Mouse (Mus musculus) forebrain, embryonic 16.5 days (tissue): ENCODE measurements around the gene Trim14. TPM values are rescaled to one million over a fixed set of nuclear protein-coding genes. Genes with fewer than 3 reads are reported as not detected.

Experiments used
- ATAC-seq: fragments of 200-750 bp; cut with Nextera tagmentation; 2 replicates; pipeline ENCODE4 v1.8.0; 2017; ENCODE audit warnings: mild to moderate bottlenecking, moderate library complexity
- H3K27ac ChIP-seq: fragments of 300-500 bp; sonication (generic); 2 replicates; pipeline ENCODE4 v1.5.1; 2014; ENCODE audit warnings: low read length, control low read depth
- H3K27me3 ChIP-seq: fragments of 300-500 bp; sonication (generic); replicated peaks from 2 replicates; pipeline ENCODE4 v1.6.1; 2014; ENCODE audit warnings: low read length; ENCODE audit not compliant: control insufficient read depth, insufficient read depth
- H3K36me3 ChIP-seq: fragments of 300-500 bp; sonication (generic); 2 replicates; pipeline ENCODE4 v1.6.1; 2014; ENCODE audit not compliant: control insufficient read depth, insufficient read depth
- H3K4me1 ChIP-seq: fragments of 300-500 bp; sonication (generic); replicated peaks from 2 replicates; pipeline ENCODE4 v1.6.1; 2014; ENCODE audit warnings: low read length; ENCODE audit not compliant: control insufficient read depth, insufficient read depth
- H3K4me2 ChIP-seq: fragments of 300-500 bp; sonication (generic); 2 replicates; pipeline ENCODE4 v1.6.1; 2014; ENCODE audit warnings: mild to moderate bottlenecking, low read length, control low read depth
- H3K4me3 ChIP-seq: fragments of 300-500 bp; sonication (generic); replicated peaks from 2 replicates; pipeline ENCODE4 v1.5.1; 2014; ENCODE audit warnings: mild to moderate bottlenecking, low read length, control low read depth
- H3K9ac ChIP-seq: fragments of 300-500 bp; sonication (generic); replicated peaks from 2 replicates; pipeline ENCODE4 v1.6.1; 2014; ENCODE audit warnings: low read depth, low read length, control low read depth
- H3K9me3 ChIP-seq: fragments of 300-500 bp; sonication (generic); 2 replicates; pipeline ENCODE4 v1.6.1; 2016; ENCODE audit warnings: low read length; ENCODE audit not compliant: control insufficient read depth
- whole genome bisulfite sequencing: fragments of 180-500 bp; shearing (Covaris S2); extraction: QIAGEN DNeasy Blood & Tissue Kit; methylation state at CpG from one replicate; pipeline ENCODE4 v1.1.7; 2014; 5-methylcytosine and 5-hydroxymethylcytosine counted together
- polyA plus RNA-seq: library from polyadenylated mRNA; unstranded; fragments of >200 nt; fragmentation: Nextera tagmentation; extraction: Ambion mirVana; gene quantifications from 2 replicates; pipeline ENCODE4 v1.2.1, GENCODE M21; 2015

The Trim14 gene
- polyA plus RNA-seq, 1 experiment from 2014 or later = 0.85 TPM

DNA sequence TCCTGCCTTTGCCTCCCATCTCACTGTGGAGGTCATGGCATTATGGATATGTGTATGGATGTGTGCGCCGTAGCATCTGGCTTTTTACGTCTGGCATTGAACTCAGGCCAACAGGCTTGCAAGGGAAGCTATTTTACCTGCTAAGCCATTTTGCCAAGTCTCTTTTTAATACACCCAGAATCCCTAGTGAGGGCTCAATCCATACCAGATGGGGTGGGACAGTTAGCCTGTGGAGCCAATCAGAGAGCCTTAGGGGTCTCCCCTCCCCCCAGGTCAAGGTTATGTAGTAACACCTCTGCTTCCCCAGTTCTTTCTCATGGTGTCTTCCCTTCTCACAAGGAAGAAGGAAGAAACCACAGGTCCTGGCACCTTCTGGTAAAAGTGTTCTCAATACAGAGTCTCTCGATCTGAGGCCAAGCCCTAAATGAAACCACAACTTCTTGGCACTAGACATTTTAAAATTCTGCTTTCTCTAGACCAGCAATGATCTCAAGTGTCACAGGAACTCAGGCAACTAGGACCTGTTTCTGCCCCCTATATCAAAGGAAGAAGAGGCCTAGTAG lies 29.5 kb upstream of the Trim14 start:
- no peak overlapping the region for H3K4me3 ChIP-seq
- no peak overlapping the region for H3K9ac ChIP-seq
- H3K4me1 ChIP-seq = peaks cover 2% of the 10 kb centered on the region; the same call in 1 of the 2 replicates
- 88% methylated on average over 4 of the region's 4 CpGs for WGBS
- H3K4me2 ChIP-seq = no peak overlapping the region
- no peaks in the 10 kb centered on the region for H3K9me3 ChIP-seq
- H3K36me3 ChIP-seq = no peaks in the 10 kb centered on the region
- H3K27ac ChIP-seq = no peak overlapping the region
- no peaks in the 10 kb centered on the region for H3K27me3 ChIP-seq
- no peak for ATAC-seq

DNA sequence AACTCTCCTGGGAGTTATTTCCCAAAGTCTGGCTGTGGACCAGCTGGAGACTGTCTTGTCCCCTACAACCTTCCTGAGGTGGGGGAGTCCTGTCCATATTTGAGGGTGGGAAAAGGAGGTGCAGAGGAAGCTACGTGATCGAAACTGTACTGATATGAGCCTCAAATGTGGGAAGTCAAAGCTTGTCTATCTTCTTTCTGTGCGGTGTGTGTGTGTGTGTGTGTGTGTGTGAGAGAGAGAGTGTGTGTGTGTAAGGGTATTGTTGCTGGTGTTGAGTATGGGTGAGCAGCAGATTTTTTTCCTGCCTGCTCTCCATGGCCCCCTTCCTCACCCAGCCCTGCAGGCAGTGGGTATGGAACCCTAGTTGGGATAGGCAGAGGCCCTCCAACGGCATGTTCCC lies 28.3 kb upstream of the Trim14 start:
- no peak for ATAC-seq
- no peaks in the 10 kb centered on the region for H3K4me1 ChIP-seq
- H3K36me3 ChIP-seq = no peaks in the 10 kb centered on the region
- no peaks in the 10 kb centered on the region for H3K9me3 ChIP-seq
- H3K4me2 ChIP-seq = no peak overlapping the region
- WGBS = 92% methylated on average over 4 of the region's 4 CpGs
- H3K27me3 ChIP-seq = no peaks in the 10 kb centered on the region
- H3K9ac ChIP-seq = no peak overlapping the region
- H3K4me3 ChIP-seq = no peak overlapping the region
- H3K27ac ChIP-seq = no peak overlapping the region

DNA sequence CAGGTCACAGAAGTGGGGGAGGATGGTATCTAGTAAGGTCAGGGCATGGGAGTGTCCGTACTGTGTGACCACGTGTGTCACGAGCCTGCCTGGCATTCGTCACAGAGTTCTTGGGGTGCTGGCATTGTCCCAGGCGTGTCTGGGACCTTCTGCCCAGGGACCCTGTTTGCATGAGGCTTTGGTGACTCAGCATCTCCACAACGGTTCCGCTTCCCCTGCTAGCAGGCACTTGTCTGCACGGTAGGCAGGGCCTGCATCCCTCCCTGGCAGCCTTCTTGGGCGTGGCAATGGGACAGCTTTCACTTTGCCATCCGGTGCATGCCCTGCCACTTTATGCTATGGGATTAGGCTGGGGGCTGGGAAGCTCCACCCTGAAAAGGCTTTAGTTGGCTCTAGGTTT lies 27.9 kb upstream of the Trim14 start:
- no peak overlapping the region for H3K4me2 ChIP-seq
- H3K36me3 ChIP-seq = no peaks in the 10 kb centered on the region
- no peaks in the 10 kb centered on the region for H3K4me1 ChIP-seq
- H3K9ac ChIP-seq = no peak overlapping the region
- no peak for ATAC-seq
- H3K27me3 ChIP-seq = no peaks in the 10 kb centered on the region
- H3K9me3 ChIP-seq = no peaks in the 10 kb centered on the region
- H3K4me3 ChIP-seq = no peak overlapping the region
- H3K27ac ChIP-seq = no peak overlapping the region
- 69% methylated on average over 10 of the region's 10 CpGs for WGBS

DNA sequence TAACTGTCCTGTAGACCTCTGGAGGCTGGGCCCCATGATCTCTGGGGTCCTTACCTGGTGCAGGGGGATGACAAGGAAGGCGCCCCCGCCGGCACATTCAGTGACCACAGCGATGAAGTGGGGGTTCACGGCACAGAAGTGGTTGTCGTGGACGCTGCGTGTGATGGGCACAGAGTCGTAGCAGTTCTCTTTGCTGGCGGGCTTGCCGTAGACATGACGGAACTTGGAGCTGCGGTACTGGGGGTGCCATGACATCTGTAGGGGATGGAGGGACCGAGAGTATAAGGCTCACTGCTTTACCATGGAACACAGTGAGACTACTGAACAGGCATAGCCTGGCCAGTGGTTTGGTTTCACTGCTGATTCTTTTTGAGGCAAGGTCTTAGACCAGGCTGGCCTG lies 26.9 kb upstream of the Trim14 start:
- no peaks in the 10 kb centered on the region for H3K36me3 ChIP-seq
- no peak overlapping the region for H3K27ac ChIP-seq
- H3K4me3 ChIP-seq = no peak overlapping the region
- H3K9ac ChIP-seq = no peak overlapping the region
- no peak for ATAC-seq
- no peak overlapping the region for H3K4me2 ChIP-seq
- 96% methylated on average over 14 of the region's 14 CpGs for WGBS
- H3K9me3 ChIP-seq = no peaks in the 10 kb centered on the region
- H3K27me3 ChIP-seq = no peaks in the 10 kb centered on the region
- no peaks in the 10 kb centered on the region for H3K4me1 ChIP-seq

DNA sequence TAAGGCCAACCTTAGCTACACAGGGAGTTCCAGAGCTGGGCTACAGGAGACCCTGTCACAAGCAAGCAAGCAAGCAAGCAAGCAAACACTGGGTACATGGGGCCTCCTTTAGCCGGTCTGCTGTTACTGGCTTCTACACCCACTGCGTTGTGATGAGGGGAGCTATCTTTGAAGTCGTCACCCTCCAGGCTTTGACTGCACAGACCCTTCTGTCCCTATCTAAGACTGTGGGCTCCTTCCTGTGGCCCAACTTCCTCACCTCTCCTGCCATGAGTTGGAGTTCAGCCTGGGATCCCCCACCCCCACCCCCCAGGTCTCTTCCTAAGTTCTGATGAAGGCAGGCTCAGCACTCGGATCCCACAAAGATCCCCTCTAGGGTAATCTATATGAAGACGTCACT lies 26.1 kb upstream of the Trim14 start:
- WGBS = 86% methylated on average over 5 of the region's 5 CpGs
- Histone ChIP-seq H3K27ac (no peak overlapping the region), H3K9me3 (no peaks in the 10 kb centered on the region), H3K27me3 (no peaks in the 10 kb centered on the region), H3K36me3 (no peaks in the 10 kb centered on the region), H3K4me1 (no peaks in the 10 kb centered on the region), H3K9ac (no peak overlapping the region), H3K4me2 (no peak overlapping the region), H3K4me3 (no peak overlapping the region)
- ATAC-seq = no peak

DNA sequence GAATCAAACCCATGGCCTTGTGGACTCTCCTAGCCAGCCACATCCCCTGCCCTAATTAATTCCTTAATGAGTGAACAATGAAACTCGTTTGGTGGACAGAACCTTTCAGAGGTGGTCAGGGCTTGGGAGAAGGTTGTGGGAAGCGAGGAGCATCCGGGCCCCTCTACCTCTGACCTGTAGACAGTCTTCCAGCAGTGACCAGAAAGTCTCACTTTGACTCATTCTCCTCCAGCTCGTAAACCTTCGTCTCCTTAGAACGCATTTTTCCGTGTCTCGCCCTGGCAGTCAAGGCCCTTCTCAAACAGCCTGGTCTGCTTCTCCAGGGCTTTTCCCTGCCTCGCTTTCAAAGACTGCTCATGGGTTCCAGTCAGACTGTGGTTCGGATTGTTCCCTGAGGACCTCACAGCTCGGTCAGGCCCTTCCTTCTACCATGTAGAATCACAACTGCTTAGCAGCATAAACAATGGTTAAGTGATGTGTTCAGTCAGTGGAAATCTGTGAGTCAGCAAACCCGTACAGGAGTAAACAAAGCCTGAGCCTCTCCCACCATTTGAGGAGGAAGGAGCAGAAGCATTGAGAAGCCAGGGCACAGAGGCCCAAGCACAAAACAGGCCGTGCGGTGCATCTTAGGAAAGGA lies 24.2 kb upstream of the Trim14 start:
- H3K27ac ChIP-seq = no peak overlapping the region
- H3K9me3 ChIP-seq = no peaks in the 10 kb centered on the region
- no peak overlapping the region for H3K4me3 ChIP-seq
- H3K9ac ChIP-seq = no peak overlapping the region
- H3K36me3 ChIP-seq = no peaks in the 10 kb centered on the region
- no peak for ATAC-seq
- H3K4me2 ChIP-seq = no peak overlapping the region
- 75% methylated on average over 14 of the region's 14 CpGs for WGBS
- H3K4me1 ChIP-seq = no peaks in the 10 kb centered on the region
- H3K27me3 ChIP-seq = no peaks in the 10 kb centered on the region

DNA sequence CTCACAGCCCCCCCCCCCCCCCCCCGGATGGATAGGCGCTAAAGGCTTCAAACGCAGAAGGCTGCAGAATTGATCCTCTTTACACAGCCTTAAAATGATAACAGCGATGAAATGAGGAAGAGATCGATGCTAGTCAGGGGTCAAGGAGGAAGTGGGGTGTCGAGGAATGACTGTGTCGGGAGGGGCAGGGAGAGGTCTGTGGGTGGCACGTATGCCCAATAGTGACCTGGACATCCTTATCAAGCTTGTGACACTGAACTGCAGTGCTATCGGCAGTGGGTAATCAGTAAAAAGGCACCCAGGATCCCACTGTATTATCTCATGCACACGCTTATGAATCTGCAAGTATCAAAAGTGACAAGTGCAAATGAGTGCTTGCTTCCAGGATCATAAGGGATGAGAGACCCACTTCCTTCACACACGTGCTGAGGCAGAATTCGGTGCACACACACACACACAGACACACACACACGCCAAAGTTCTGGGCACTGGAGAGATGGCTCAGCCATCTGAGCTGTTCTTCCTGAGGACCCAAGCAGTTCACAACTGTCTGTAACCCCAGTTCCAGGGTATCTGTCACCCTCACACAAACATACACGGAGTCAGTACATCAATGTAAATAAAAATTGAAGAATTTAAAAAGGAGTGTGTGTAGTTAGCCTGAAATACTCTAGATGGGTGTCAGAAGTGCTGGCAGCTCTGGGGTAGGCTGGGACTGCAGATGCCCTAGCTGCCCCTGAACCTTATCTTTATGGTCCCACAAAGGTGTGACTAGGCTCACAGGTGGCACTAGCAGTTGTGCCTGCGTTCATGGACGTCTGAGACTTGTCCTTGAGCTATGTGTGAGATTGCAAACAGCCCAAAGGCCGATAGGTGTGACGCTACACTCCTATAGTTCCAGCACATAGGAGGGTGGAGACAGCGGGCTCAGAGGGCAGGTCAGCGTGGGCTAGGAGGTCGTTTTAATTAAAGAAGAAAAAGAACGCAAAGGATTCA lies 23.0 kb upstream of the Trim14 start:
- Histone ChIP-seq H3K27me3 (no peaks in the 10 kb centered on the region), H3K4me2 (no peak overlapping the region), H3K9ac (no peak overlapping the region), H3K36me3 (no peaks in the 10 kb centered on the region), H3K27ac (no peak overlapping the region), H3K4me1 (no peaks in the 10 kb centered on the region), H3K4me3 (no peak overlapping the region), H3K9me3 (no peaks in the 10 kb centered on the region)
- no peak for ATAC-seq
- WGBS = 83% methylated on average over 21 of the region's 22 CpGs

DNA sequence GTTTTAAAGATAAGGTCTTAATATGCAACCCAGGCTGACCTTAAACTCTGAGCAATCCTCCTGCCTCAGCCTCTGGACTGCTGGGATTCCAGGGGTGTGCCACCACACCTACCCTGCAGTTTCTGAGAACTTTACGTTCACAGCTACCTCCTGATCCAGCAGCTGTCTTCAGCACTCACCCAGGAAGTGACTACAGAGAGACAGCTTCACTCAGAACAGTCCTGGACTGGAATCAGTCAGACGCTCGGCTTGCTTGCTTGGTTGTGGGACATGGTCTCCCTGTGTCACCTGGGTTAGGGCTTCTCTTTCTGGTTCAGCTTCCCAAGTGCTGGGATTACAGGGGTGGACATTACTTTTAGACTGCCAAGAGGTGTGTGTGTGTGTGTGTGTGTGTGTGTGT lies 21.0 kb upstream of the Trim14 start:
- no peak overlapping the region for H3K4me2 ChIP-seq
- H3K27ac ChIP-seq = no peak overlapping the region
- 80% methylated on average over 3 of the region's 3 CpGs for WGBS
- no peak for ATAC-seq
- H3K9ac ChIP-seq = no peak overlapping the region
- H3K9me3 ChIP-seq = no peaks in the 10 kb centered on the region
- H3K27me3 ChIP-seq = no peaks in the 10 kb centered on the region
- H3K4me3 ChIP-seq = no peak overlapping the region
- no peaks in the 10 kb centered on the region for H3K36me3 ChIP-seq
- H3K4me1 ChIP-seq = no peaks in the 10 kb centered on the region

DNA sequence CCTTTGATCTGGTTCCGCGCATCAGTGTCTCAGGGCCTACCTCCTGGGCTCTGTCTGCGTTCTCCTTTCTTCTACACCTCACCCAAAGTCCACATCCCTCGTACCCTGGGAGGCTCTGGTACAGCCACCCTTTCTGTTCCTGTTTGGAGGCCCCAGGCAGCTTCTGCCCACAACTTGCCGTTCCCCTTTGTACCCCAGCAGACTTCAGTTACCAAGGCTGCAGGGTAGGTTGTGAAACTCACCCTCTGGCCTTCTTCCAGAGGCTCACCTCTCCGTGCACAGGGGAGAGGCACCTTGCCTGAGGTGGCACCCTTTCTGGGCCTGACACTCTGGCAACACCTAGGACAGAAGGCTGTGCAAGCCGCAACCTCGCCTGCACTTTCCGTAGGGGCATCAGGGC lies 19.8 kb upstream of the Trim14 start:
- H3K9me3 ChIP-seq = no peaks in the 10 kb centered on the region
- H3K36me3 ChIP-seq = no peaks in the 10 kb centered on the region
- ATAC-seq = no peak
- no peak overlapping the region for H3K9ac ChIP-seq
- no peak overlapping the region for H3K4me3 ChIP-seq
- no peaks in the 10 kb centered on the region for H3K27me3 ChIP-seq
- 84% methylated on average over 9 of the region's 9 CpGs for WGBS
- H3K4me2 ChIP-seq = no peak overlapping the region
- no peaks in the 10 kb centered on the region for H3K4me1 ChIP-seq
- H3K27ac ChIP-seq = no peak overlapping the region
